Mouse (Mus musculus) G1E (cell line): ENCODE measurements at regions not wholly inside any gene's neighbourhood (a gene's known extent, or its start where the extent isn't known, plus 50 kb on each side); places are given as distances from the start of the nearest gene placed in this dataset.

ENCODE experiments used
- ATAC-seq: 2 replicates; pipeline ENCODE4 v1.8.0; 2016; ENCODE audit warnings: mild to moderate bottlenecking; ENCODE audit not compliant: insufficient number of reproducible peaks, poor library complexity, low FRiP score, severe bottlenecking; ENCODE audit errors: extremely low read depth
- DNase-seq: peaks from one replicate; pipeline ENCODE4 v3.0.0; 2012; ENCODE audit warnings: low spot score
- H3K27me3 ChIP-seq: 2 replicates; pipeline ENCODE4 v1.6.1; 2012; ENCODE audit warnings: mild to moderate bottlenecking, low read length, inconsistent platforms; ENCODE audit not compliant: insufficient read depth
- H3K36me3 ChIP-seq: replicated peaks from 2 replicates; pipeline ENCODE3; 2012; ENCODE audit warnings: mild to moderate bottlenecking, inconsistent platforms
- H3K4me1 ChIP-seq: 2 replicates; pipeline ENCODE4 v1.6.1; 2012; ENCODE audit warnings: low read depth, low read length, inconsistent platforms, mixed read lengths; ENCODE audit not compliant: insufficient read depth
- H3K4me3 ChIP-seq: 2 replicates; pipeline ENCODE4 v1.5.1; 2012; ENCODE audit warnings: low read depth, mild to moderate bottlenecking, inconsistent platforms, low read length, moderate library complexity, mixed read lengths
- H3K9me3 ChIP-seq: replicated peaks from 2 replicates; pipeline ENCODE4 v1.6.1; 2012; ENCODE audit warnings: inconsistent platforms
- CTCF ChIP-seq: IDR thresholded peaks from 2 replicates; pipeline ENCODE4 v1.5.1; 2012; ENCODE audit warnings: low read depth, low read length, inconsistent platforms, mixed read lengths
- GATA1 ChIP-seq: IDR thresholded peaks from 2 replicates; pipeline ENCODE4 v1.6.1; 2012; ENCODE audit warnings: borderline replicate concordance, low read length, inconsistent platforms, mixed read lengths
- GATA2 ChIP-seq: IDR thresholded peaks from 2 replicates; pipeline ENCODE4 v1.6.1; 2012; ENCODE audit warnings: low read depth, low read length, inconsistent platforms, borderline replicate concordance
- POLR2AphosphoS5 ChIP-seq: IDR thresholded peaks from 2 replicates; pipeline ENCODE4 v1.6.1; 2012; ENCODE audit warnings: low read depth, low read length, inconsistent platforms; ENCODE audit not compliant: insufficient replicate concordance
- TAL1 ChIP-seq: conservative IDR thresholded peaks from 2 replicates; pipeline ENCODE4 v1.6.1; 2012; ENCODE audit warnings: low read depth, low read length, inconsistent platforms, mixed read lengths

DNA sequence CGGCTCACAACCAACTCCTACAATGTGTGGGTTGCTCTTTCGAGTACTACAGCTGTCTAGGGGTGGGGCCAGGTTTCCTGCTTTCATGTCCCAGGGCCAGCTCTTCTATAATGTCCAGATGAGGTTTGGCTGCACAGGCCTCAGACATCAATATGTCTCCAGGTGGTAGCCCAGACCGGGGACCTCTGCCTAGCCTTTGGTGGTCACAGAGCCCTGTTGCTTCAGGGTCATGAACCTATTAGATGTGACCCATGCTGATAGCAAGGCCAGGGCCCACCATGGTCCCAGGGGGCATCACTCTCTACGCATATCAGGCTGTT is 1074.7 kb downstream of the 4930444P10Rik start:
- Histone ChIP-seq H3K27me3 (peaks cover 5% of the 10 kb centered on the region; the same call in 1 of the 2 replicates), H3K4me1 (no peaks in the 10 kb centered on the region), H3K36me3 (no peaks in the 10 kb centered on the region), H3K4me3 (no peak overlapping the region), H3K9me3 (no peaks in the 10 kb centered on the region)
- no peak for ATAC-seq
- no peak for DNase-seq
- TF ChIP-seq POLR2AphosphoS5 (no peak), GATA1 (no peak), TAL1 (no peak), CTCF (no peak), GATA2 (no peak)

DNA sequence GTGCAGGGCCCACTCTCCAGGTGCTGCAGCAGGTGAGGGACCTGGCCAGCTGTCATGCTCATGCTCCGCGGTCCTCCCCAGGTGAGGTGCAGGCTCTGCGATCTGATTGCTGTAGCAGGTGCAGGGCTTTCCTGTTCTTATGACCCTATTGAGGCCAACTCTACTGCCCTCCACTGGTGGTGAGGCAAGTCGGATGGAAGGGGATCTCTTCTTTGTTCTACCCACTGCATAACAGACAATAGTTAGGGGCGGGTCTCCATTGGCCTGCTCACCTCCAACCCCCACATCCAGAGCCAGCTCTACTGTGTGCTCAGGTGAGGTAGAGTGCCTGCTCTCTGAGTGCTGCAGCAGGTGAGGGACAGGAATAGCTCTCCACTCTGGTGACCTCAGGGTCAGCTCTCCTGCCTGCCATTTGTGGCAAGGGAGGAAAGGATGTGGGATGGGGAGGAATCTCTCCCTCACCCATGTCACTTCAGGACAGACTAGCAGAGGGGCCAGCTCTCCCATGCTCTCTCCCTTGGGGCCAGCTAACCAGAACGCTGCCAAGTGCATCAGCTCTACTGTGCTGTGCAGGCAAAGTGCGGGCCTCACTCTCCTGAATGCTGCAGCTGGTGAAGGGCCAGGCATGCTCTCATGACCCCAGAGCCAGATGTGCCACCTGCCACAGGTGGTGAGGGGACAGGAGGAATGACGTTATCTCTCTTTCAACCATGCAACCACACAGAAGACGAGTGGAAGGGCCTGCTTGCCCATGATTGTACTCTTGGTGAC is 1075.3 kb downstream of the 4930444P10Rik start:
- no peak for ATAC-seq
- Histone ChIP-seq H3K36me3 (no peaks in the 10 kb centered on the region), H3K4me3 (no peak overlapping the region), H3K9me3 (no peaks in the 10 kb centered on the region), H3K4me1 (no peaks in the 10 kb centered on the region), H3K27me3 (peaks cover 5% of the 10 kb centered on the region; the same call in 1 of the 2 replicates)
- no peak for DNase-seq
- TF ChIP-seq GATA2, result no peak
- no peak for TF ChIP-seq CTCF
- TF ChIP-seq POLR2AphosphoS5, result no peak
- TF ChIP-seq TAL1, result no peak
- no peak for TF ChIP-seq GATA1

DNA sequence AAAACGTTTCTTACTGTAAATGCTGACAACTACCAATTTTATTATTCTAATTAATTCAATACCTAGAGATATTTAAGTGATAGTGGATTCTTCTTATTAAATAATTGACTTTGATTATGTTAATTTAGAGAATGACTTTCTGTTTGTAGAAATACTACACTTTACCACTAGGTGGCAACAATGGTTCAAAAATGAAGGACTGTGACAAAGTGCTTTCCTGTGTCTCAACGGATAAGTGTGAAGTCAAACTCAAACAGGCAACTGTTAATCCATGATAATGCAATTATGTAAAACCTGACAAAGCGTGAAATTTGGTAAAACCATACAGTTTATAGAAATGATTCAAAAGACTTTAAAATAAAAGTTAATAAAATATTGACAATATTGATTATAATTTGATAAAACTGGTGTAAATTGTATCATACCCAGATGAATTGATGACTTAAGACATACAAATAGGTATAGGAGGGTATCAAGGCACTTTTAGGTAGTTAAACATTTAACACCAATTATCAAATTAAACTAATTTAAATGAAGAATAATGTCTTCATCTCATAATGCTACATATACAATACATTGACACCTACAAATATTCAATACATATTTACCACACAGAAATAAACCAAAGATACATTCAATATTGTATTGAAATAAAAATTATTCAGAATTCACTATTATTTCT is 1085.3 kb downstream of the 4930444P10Rik start:
- no peak for TF ChIP-seq TAL1
- no peak for TF ChIP-seq CTCF
- TF ChIP-seq POLR2AphosphoS5, result no peak
- TF ChIP-seq GATA2, result no peak
- TF ChIP-seq GATA1, result no peak
- Histone ChIP-seq H3K4me3 (no peak overlapping the region), H3K9me3 (no peaks in the 10 kb centered on the region), H3K4me1 (no peaks in the 10 kb centered on the region), H3K27me3 (no peaks in the 10 kb centered on the region), H3K36me3 (no peaks in the 10 kb centered on the region)
- ATAC-seq (no peak), DNase-seq (no peak)

DNA sequence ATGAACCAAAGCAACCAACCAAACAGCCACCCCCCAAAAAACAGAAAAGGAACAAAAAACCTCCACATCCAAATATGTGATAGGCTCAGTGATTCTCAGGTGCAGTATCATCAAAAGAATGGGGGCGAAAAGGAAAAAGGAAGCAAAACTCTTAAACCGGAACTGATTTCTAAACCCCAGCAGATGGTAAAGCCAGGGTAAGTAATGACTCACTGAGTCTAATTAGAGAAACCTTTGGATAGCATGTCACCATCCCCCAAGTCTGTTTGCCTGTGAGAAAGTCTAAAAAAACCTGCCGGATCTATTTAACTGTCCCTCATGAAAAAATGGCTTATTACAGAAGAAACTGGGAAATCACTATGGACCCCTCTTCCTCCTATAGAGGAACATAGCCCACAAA is 1097.8 kb downstream of the 4930444P10Rik start:
- Histone ChIP-seq H3K4me1 (no peaks in the 10 kb centered on the region), H3K4me3 (no peak overlapping the region), H3K36me3 (no peaks in the 10 kb centered on the region), H3K9me3 (no peaks in the 10 kb centered on the region), H3K27me3 (no peaks in the 10 kb centered on the region)
- DNase-seq (no peak), ATAC-seq (no peak)
- TF ChIP-seq CTCF, result no peak
- no peak for TF ChIP-seq GATA2
- TF ChIP-seq GATA1, result no peak

DNA sequence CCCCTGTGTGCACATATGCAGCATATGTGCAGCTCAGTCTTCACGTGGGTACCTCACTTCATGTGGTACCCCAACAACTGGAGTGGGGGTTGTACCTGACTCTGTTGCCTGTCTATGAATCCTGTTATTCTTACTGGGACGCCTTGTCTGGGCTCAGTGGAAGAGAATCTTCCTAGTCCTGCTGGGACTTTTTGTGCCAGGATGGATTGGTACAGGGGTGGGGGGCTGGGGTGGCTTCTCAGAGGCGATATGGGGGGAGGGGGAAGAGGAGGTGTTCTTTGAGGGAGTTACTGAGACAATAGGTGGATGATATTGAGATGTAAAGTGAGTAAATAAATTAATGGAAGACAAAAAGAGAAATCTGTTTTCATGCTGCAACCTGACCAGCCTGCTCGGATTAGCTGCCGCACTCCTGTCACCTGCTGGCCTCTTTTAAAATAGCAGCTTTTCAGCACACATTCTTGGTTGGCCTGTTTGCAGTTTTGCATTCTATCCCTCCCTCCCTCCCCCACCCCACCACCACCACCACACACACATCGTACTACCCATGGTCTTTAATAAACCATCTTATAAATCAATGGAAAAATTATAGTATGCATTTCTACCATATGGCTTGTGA is 1112.9 kb downstream of the 4930444P10Rik start:
- no peaks in the 10 kb centered on the region for H3K27me3 ChIP-seq
- ATAC-seq (no peak), DNase-seq (no peak)
- H3K9me3 ChIP-seq, result peaks cover 7% of the 10 kb centered on the region
- no peak for TF ChIP-seq GATA2
- no peak for TF ChIP-seq CTCF
- no peak for TF ChIP-seq GATA1
- no peak for TF ChIP-seq TAL1
- no peak for TF ChIP-seq POLR2AphosphoS5
- H3K4me1 ChIP-seq, result no peaks in the 10 kb centered on the region
- no peaks in the 10 kb centered on the region for H3K36me3 ChIP-seq
- no peak overlapping the region for H3K4me3 ChIP-seq
